Mouse (Mus musculus) liver, embryonic 14.5 days (tissue): ENCODE results near the gene Tec.

Experiments
- CTCF ChIP-seq: IDR thresholded peaks from 2 replicates; pipeline ENCODE4 v1.5.1; 2016; ENCODE audit warnings: antibody characterized with exemption, low read depth, control low read depth
- EP300 ChIP-seq: IDR thresholded peaks from 2 replicates; pipeline ENCODE4 v1.6.1; 2016; ENCODE audit warnings: antibody characterized with exemption, low read depth

- TF ChIP-seq CTCF = no peak
- no peak for TF ChIP-seq EP300
Observed at GRCm38 (mm10) chr5:72882412-72882765, 14.1 kb upstream of the Tec start.
